Mouse (Mus musculus): Measurements from ENCODE around the gene Catsperd.

DNA sequence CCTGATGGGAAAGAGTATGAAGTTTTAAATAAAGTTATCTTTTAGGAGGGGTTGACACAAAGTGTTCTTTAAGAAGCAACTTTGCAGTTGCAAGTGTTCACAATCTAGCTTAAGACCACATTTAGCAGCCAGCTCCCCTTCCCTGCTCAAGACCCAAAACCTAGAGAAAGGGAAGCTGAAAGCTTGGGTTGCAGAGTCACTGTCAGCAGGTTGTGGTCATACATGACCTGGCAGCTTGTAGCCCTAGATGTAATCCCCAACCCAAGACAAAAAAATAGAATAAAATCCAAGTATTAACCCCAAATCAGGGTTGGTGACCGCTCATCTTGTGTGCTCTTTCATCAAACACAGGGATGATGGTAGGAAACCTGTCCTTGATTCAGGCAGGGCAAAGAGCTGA is 44.9 kb upstream of the Catsperd start:
- TF ChIP-seq E2F4 (IDR thresholded peaks at IDR 0.05; ENCODE audit: insufficient replicate concordance, low read depth, low read length) (no peak), POLR2AphosphoS2 (IDR thresholded peaks at IDR 0.05; ENCODE audit: low read depth, low read length) (no peak), CTCF (conservative IDR thresholded peaks at IDR 0.05 in 1 of 2, IDR thresholded peaks at IDR 0.05 in 1 of 2; ENCODE audit: low read depth in 2 of 2, low read length in 2 of 2) (no peak), MAFK (IDR thresholded peaks at IDR 0.05; ENCODE audit: insufficient replicate concordance, low read length) (no peak), JUND (conservative IDR thresholded peaks at IDR 0.05; ENCODE audit: low read depth, low read length) (no peak), USF1 (IDR thresholded peaks at IDR 0.05; ENCODE audit: low read depth, low read length) (no peak)
